Mouse (Mus musculus) cortical plate, adult 2 months (tissue): ENCODE results near the gene Clec4e.

ENCODE experiments used
- CTCF ChIP-seq: fragments of 200-500 bp; IDR thresholded peaks from 2 replicates; pipeline ENCODE4 v1.5.1; 2011; ENCODE audit warnings: mild to moderate bottlenecking, control low read depth, low read length; ENCODE audit not compliant: insufficient read depth; ENCODE audit errors: extremely low read depth
- POLR2A ChIP-seq: fragments of 200-500 bp; IDR thresholded peaks from 2 replicates; pipeline ENCODE4 v1.6.1; 2011; ENCODE audit warnings: mild to moderate bottlenecking, low read length, control low read depth; ENCODE audit not compliant: insufficient read depth; ENCODE audit errors: extremely low read depth

- TF ChIP-seq POLR2A (no peak), CTCF (no peak)
Measured at GRCm38 (mm10) chr6:123286311-123286710, 3.4 kb downstream of the Clec4e start.
